Mouse (Mus musculus) lung, adult 2 months (tissue): ENCODE data around the gene Defa37.
"Not testable (repeated sequence)": the region's sequence is repeated elsewhere in the genome, so short reads cannot be mapped to it uniquely, and the experiment has no call there.

ENCODE experiments used
- CTCF ChIP-seq: fragments of 200-500 bp; IDR thresholded peaks from 2 replicates; pipeline ENCODE4 v1.5.1; 2011; ENCODE audit warnings: mild to moderate bottlenecking, low read length, control low read depth; ENCODE audit not compliant: insufficient read depth
- POLR2A ChIP-seq: fragments of 200-500 bp; IDR thresholded peaks from 2 replicates; pipeline ENCODE4 v1.6.1; 2011; ENCODE audit warnings: low read depth, mild to moderate bottlenecking, control low read depth, low read length, borderline replicate concordance; ENCODE audit errors: extremely low read depth

GRCm38 (mm10) chr8:21565086-21565485 lies at the start of gene Defa37:
- not testable (repeated sequence) for TF ChIP-seq CTCF, POLR2A
